Mouse (Mus musculus): Measurements from ENCODE around the gene Ccl5. TPM values are rescaled to one million over a fixed set of nuclear protein-coding genes. Genes with fewer than 3 reads are reported as not detected.
A peak's percentile ranks its signal among the peaks of the same experiment; 100 is the strongest.

Ccl5 gene
- polyA plus RNA-seq, 1 experiment from 2014 or later: 0.64 TPM

GRCm38 (mm10) chr11:83569249-83569648, 38.9 kb upstream of the Ccl5 start:
- no peak for ATAC-seq (ENCODE audit: insufficient read depth)
- WGBS: 93% methylated on average over 7 of the region's 7 CpGs
- no peak for TF ChIP-seq CTCF (IDR thresholded peaks at IDR 0.05; ENCODE audit: low read depth)

GRCm38 (mm10) chr11:83568786-83569185, 38.5 kb upstream of the Ccl5 start:
- no peak for ATAC-seq (ENCODE audit: insufficient read depth)
- WGBS: 87% methylated on average over 3 of the region's 3 CpGs
- H3K4me3 ChIP-seq (ENCODE audit: low read depth, low read length): no peak overlapping the region
- no peak overlapping the region for H3K4me2 ChIP-seq
- H3K36me3 ChIP-seq (ENCODE audit: insufficient read depth): no peaks in the 10 kb centered on the region
- TF ChIP-seq CTCF (IDR thresholded peaks at IDR 0.05; ENCODE audit: low read depth): no peak
- H3K27ac ChIP-seq (ENCODE audit: low read depth): no peak overlapping the region
- H3K4me1 ChIP-seq (ENCODE audit: insufficient read depth): no peaks in the 10 kb centered on the region
- no peak for DNase-seq
- no peaks in the 10 kb centered on the region for H3K9me3 ChIP-seq (ENCODE audit: low read depth, low read length)
- no peaks in the 10 kb centered on the region for H3K27me3 ChIP-seq (ENCODE audit: insufficient read depth, low read length)
- no peak overlapping the region for H3K9ac ChIP-seq

More at GRCm38 (mm10) chr11:83569249-83569648, 38.9 kb upstream of the Ccl5 start:
- no peak overlapping the region for H3K4me2 ChIP-seq
- DNase-seq: no peak
- H3K4me1 ChIP-seq (ENCODE audit: insufficient read depth): no peaks in the 10 kb centered on the region
- H3K9ac ChIP-seq: no peak overlapping the region
- no peaks in the 10 kb centered on the region for H3K27me3 ChIP-seq (ENCODE audit: insufficient read depth, low read length)
- no peaks in the 10 kb centered on the region for H3K36me3 ChIP-seq (ENCODE audit: insufficient read depth)
- no peaks in the 10 kb centered on the region for H3K9me3 ChIP-seq (ENCODE audit: low read depth, low read length)
- no peak overlapping the region for H3K27ac ChIP-seq (ENCODE audit: low read depth)
- H3K4me3 ChIP-seq (ENCODE audit: low read depth, low read length): no peak overlapping the region

GRCm38 (mm10) chr11:83568061-83568460, 37.7 kb upstream of the Ccl5 start:
- H3K36me3 ChIP-seq (ENCODE audit: insufficient read depth): no peaks in the 10 kb centered on the region
- 86% methylated on average over 9 of the region's 9 CpGs for WGBS
- TF ChIP-seq CTCF (IDR thresholded peaks at IDR 0.05; ENCODE audit: low read depth): no peak
- no peak overlapping the region for H3K27ac ChIP-seq (ENCODE audit: low read depth)
- no peak overlapping the region for H3K4me2 ChIP-seq
- H3K4me3 ChIP-seq (ENCODE audit: low read depth, low read length): no peak overlapping the region
- H3K9ac ChIP-seq: no peak overlapping the region
- no peaks in the 10 kb centered on the region for H3K27me3 ChIP-seq (ENCODE audit: insufficient read depth, low read length)
- ATAC-seq (ENCODE audit: insufficient read depth) (no peak), DNase-seq (no peak)
- no peaks in the 10 kb centered on the region for H3K9me3 ChIP-seq (ENCODE audit: low read depth, low read length)
- H3K4me1 ChIP-seq (ENCODE audit: insufficient read depth): no peaks in the 10 kb centered on the region

GRCm38 (mm10) chr11:83567311-83567710, 37.0 kb upstream of the Ccl5 start:
- Histone ChIP-seq H3K36me3 (ENCODE audit: insufficient read depth) (no peaks in the 10 kb centered on the region), H3K9ac (no peak overlapping the region), H3K27me3 (ENCODE audit: insufficient read depth, low read length) (no peaks in the 10 kb centered on the region), H3K4me3 (ENCODE audit: low read depth, low read length) (no peak overlapping the region), H3K27ac (ENCODE audit: low read depth) (no peak overlapping the region), H3K9me3 (ENCODE audit: low read depth, low read length) (no peaks in the 10 kb centered on the region), H3K4me2 (no peak overlapping the region), H3K4me1 (ENCODE audit: insufficient read depth) (no peaks in the 10 kb centered on the region)
- no peak for ATAC-seq (ENCODE audit: insufficient read depth)
- 60% methylated on average over 7 of the region's 7 CpGs for WGBS
- no peak for DNase-seq
- TF ChIP-seq CTCF (IDR thresholded peaks at IDR 0.05; ENCODE audit: low read depth): no peak

- DNase-seq (no peak), ATAC-seq (ENCODE audit: insufficient read depth) (no peak)
- no peak overlapping the region for H3K27ac ChIP-seq (ENCODE audit: low read depth)
- no peak overlapping the region for H3K4me3 ChIP-seq (ENCODE audit: low read depth, low read length)
- no peaks in the 10 kb centered on the region for H3K27me3 ChIP-seq (ENCODE audit: insufficient read depth, low read length)
- no peak for TF ChIP-seq CTCF (IDR thresholded peaks at IDR 0.05; ENCODE audit: low read depth)
- H3K4me1 ChIP-seq (ENCODE audit: insufficient read depth): no peaks in the 10 kb centered on the region
- H3K4me2 ChIP-seq: no peak overlapping the region
- H3K9me3 ChIP-seq (ENCODE audit: low read depth, low read length): no peaks in the 10 kb centered on the region
- no peaks in the 10 kb centered on the region for H3K36me3 ChIP-seq (ENCODE audit: insufficient read depth)
- H3K9ac ChIP-seq: no peak overlapping the region
Measured at GRCm38 (mm10) chr11:83566617-83567016, 36.3 kb upstream of the Ccl5 start.

GRCm38 (mm10) chr11:83563754-83564153, 33.4 kb upstream of the Ccl5 start:
- H3K4me3 ChIP-seq (ENCODE audit: low read depth, low read length): no peak overlapping the region
- H3K4me1 ChIP-seq (ENCODE audit: insufficient read depth): no peaks in the 10 kb centered on the region
- H3K9ac ChIP-seq: no peak overlapping the region
- H3K4me2 ChIP-seq: no peak overlapping the region
- WGBS: 66% methylated on average over 2 of the region's 2 CpGs
- DNase-seq: peak; percentile 16
- H3K9me3 ChIP-seq (ENCODE audit: low read depth, low read length): no peaks in the 10 kb centered on the region
- H3K27ac ChIP-seq (ENCODE audit: low read depth): no peak overlapping the region
- TF ChIP-seq CTCF (IDR thresholded peaks at IDR 0.05; ENCODE audit: low read depth): no peak
- no peaks in the 10 kb centered on the region for H3K27me3 ChIP-seq (ENCODE audit: insufficient read depth, low read length)
- H3K36me3 ChIP-seq (ENCODE audit: insufficient read depth): no peaks in the 10 kb centered on the region
- ATAC-seq (ENCODE audit: insufficient read depth): no peak

GRCm38 (mm10) chr11:83562311-83562887, 32.1 kb upstream of the Ccl5 start:
- no peak for ATAC-seq (ENCODE audit: insufficient read depth)
- H3K9me3 ChIP-seq (ENCODE audit: low read depth, low read length): no peaks in the 10 kb centered on the region

GRCm38 (mm10) chr11:83560405-83560804, 30.1 kb upstream of the Ccl5 start:
- no peaks in the 10 kb centered on the region for H3K36me3 ChIP-seq (ENCODE audit: insufficient read depth)
- H3K4me2 ChIP-seq: no peak overlapping the region
- no peaks in the 10 kb centered on the region for H3K4me1 ChIP-seq (ENCODE audit: insufficient read depth)
- TF ChIP-seq CTCF (IDR thresholded peaks at IDR 0.05; ENCODE audit: low read depth): no peak
- no peaks in the 10 kb centered on the region for H3K27me3 ChIP-seq (ENCODE audit: insufficient read depth, low read length)
- 70% methylated on average over 6 of the region's 6 CpGs for WGBS
- H3K4me3 ChIP-seq (ENCODE audit: low read depth, low read length): no peak overlapping the region
- no peak for ATAC-seq (ENCODE audit: insufficient read depth)
- DNase-seq: no peak
- H3K27ac ChIP-seq (ENCODE audit: low read depth): no peak overlapping the region
- H3K9ac ChIP-seq: no peak overlapping the region
- no peaks in the 10 kb centered on the region for H3K9me3 ChIP-seq (ENCODE audit: low read depth, low read length)

More at GRCm38 (mm10) chr11:83562311-83562887, 32.1 kb upstream of the Ccl5 start:
- Histone ChIP-seq H3K27me3 (ENCODE audit: insufficient read depth, low read length) (no peaks in the 10 kb centered on the region), H3K36me3 (ENCODE audit: insufficient read depth) (no peaks in the 10 kb centered on the region), H3K4me3 (ENCODE audit: low read depth, low read length) (no peak overlapping the region), H3K4me2 (no peak overlapping the region), H3K4me1 (ENCODE audit: insufficient read depth) (no peaks in the 10 kb centered on the region), H3K9ac (no peak overlapping the region), H3K27ac (ENCODE audit: low read depth) (no peak overlapping the region)
- TF ChIP-seq CTCF (IDR thresholded peaks at IDR 0.05; ENCODE audit: low read depth): no peak
- DNase-seq: no peak
- WGBS: 69% methylated on average over 6 of the region's 6 CpGs

All from lung, embryonic 14.5 days (tissue).